Mouse (Mus musculus) mouse trophoblast stem cell (cell line): Measurements from ENCODE around the gene Zbtb16.

Experiments used
- in situ Hi-C, 2 experiments: fragments of 300-500 bp; cut with MseI, MboI; formaldehyde crosslinking; loops; 2 replicates in 1 of 2; 3 replicates in 1 of 2; pipeline ENCODE4 v1.15.1; 2025

The Zbtb16 gene

DNA sequence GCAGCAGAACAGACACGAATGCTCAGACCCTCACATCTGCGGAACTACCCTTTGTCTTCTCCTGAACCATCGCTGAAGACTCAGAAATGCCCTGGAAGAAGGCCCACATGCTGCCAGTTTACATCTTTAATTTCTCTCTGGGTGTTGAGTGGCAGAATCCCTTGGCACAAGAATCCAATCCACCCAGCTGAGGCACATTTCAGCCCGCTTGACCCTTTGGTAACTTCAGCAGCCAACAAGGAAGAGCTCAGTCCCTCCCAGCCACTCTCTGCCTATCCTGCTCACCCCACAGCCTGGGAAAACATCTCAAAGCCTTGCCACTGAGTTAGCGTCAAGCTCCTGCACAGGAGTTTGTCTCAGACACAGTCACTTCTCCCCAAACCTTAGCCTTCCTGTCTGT lies 162.2 kb downstream of the Zbtb16 start:
- in situ Hi-C loops: no loop called here

DNA sequence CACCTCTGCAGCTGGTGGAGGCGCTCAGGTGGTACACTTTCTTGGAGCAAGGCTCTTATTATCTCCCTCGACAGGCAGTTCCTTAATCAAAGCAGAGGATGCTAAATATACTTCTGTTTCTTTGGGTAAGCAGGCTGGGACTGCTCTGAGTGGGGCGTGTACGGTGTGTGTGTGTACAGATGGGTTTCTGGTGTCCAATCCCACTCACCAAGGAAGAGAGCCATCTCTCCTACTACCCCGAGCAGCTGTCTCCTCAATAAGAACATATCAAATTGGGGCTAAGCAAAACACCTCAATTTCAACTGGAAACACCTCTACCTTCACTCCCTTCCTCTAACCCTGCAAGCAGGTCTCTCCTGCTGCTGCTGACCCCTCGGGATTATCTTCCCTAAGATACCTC lies 162.8 kb downstream of the Zbtb16 start:
- in situ Hi-C loops: no loop called here

DNA sequence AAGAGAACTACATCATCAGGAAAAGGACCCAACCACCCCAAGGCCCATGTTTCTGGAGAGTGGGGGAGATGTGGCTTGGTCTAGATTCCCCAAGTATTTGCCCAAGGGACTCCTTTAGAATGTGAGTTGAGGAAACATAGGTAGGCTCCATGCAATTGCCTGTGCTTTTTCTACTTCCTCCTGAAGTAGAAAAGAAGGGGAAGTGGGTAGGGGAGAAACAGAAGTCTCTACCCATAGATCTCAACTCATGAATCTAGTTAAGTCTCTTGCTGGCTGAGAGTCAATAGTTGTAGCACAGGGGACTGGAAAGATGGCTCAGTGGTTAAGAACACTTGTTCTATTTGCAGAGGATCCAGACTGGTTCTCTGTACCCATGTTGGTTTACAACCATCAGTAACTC lies 164.2 kb downstream of the Zbtb16 start:
- in situ Hi-C loops: no loop called here

DNA sequence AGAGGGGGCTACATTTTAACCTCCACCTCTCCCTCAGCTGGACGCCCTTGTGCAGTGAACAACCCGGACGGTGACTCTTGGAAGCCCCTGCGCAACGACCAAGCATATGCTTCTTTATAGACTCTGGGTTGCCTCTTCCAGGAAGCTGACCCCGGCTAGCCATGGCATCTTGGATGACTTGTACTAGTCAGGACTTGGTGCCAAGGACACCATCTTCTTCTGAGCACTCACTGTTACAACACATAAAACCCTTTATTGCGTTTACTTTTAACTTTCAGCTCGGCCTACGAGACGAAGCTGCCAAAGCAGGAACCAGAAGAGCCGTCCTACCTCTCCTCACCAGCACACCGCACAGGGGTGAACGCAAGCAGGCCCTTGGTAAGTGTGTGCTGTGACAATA lies 165.9 kb downstream of the Zbtb16 start:
- in situ Hi-C loops: no loop called here

DNA sequence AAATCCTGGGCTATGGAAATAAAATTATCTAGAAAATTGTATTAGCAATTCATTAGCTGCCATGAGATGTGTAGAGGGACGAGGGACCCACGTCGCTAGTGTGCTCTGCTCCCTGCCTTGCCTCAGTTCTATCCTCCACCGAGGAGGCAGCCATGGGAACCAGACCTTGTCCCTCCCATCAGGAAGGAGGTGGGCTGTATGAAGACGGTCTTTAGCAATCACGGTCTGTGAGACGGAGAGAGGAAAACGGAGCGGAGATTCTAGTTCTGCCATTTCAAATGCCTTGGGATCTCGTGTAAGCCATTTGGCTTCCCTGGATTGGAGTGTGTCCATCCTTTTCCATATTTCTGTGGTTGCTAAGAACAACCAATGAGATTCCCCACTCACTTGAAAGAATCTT lies 166.3 kb downstream of the Zbtb16 start:
- in situ Hi-C loops: no loop called here

DNA sequence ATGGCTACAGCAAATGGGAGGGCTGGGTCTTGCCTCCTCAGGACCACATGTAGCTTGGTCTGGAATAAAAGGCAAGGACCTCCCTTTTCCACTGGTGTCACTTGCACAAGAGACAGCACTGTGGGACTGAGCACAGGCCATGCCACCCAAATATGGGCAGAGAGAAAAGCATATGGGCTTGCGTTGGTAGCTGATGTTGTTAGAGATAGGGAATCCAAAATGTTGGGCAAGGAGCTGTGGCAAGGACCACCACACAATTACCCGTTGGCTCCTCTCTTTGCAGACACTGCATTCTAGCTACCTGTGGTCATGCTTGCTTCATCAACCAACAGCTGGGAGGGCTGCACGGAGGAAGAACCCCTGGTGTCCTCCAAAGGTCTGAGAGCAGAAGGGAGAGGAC lies 169.3 kb downstream of the Zbtb16 start:
- in situ Hi-C loops: no loop called here

DNA sequence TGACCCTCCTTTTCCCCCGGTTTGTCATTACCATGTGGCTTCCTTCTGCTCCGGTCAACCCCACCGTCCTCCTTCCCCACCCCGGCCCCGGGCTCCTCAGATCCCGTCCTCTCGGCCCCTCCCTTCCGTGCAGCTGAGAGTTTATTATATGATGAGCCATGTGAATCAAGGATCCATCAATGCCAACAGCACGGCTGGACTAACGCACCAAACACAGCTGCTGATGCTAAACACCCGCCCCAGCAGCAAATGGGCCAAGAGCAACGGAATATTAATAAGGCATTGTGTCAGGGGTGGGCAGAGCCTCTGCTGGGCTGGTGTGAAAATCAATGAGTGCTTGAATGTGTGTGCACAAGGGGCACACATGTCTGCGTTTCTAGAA lies 173.0 kb downstream of the Zbtb16 start:
- in situ Hi-C loops: no loop called here

DNA sequence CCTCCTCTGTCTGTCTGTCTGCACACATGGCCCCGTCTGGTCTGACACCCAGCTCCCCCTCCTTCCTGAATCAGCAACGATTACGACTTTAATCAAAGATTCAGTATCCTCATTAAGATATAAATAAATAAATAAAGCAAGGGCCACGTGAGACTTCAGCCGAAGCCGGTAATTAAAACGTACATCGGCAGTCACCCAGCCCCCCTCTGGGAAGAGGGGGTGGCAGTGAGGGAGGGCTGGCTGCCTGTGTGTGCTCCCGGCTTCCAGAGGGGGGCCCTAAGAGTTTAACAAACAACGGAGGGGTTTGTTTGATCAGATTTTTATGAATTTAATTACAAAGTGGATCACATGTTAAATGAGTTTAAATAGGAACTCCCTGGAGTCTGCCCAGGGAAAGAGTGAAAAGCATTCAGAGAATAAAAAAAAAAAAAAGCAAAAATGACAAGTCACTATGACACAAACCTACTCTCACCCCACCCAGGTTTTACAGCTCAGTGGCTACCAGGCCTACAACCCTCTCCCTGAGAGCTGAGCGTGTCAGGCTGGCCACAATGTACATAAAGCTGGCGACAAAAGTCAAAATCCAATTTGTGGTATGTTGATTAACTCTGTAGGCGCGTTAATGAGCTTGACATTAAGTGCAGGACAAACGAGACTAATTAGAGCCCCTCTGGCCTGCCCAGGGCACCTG lies 173.5 kb downstream of the Zbtb16 start:
- in situ Hi-C loops: no loop called here

DNA sequence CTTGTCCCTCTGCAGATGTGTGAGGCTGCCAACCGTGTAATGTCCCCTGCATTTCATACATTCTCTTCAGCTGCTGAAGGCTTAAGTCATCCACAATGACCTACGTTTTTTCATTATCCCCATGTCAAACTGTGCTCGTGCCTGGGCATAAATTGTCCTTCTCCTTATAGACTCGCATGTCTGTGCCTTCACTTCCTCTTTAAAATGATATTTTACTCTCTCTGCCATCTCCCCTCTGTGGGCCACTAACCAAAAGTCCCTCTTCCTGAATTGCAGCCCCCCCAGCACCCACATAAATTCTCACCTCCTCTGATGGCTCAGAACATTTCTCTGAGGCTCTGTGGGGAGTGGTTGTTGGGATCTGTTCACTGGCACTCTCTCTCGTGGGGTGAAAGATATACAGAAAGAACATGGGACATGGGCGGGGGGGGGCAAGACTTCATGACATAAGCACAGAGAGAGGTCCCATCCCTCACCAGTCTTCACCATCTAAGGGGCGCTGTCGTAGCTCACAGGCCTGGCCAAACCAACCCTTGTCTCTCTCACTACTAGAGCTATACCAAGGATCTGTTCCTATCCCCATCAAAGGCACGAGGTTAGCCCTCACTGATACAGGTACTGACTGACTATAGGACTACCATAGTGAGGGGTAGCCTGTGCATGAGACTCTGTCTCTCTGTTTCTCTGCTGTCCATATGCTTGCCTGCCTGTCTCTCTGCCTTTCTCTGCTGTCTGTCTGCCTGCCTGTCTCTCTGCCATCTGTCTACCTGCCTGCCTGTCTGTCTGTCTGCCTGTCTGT lies 174.6 kb downstream of the Zbtb16 start:
- in situ Hi-C loops: no loop called here

DNA sequence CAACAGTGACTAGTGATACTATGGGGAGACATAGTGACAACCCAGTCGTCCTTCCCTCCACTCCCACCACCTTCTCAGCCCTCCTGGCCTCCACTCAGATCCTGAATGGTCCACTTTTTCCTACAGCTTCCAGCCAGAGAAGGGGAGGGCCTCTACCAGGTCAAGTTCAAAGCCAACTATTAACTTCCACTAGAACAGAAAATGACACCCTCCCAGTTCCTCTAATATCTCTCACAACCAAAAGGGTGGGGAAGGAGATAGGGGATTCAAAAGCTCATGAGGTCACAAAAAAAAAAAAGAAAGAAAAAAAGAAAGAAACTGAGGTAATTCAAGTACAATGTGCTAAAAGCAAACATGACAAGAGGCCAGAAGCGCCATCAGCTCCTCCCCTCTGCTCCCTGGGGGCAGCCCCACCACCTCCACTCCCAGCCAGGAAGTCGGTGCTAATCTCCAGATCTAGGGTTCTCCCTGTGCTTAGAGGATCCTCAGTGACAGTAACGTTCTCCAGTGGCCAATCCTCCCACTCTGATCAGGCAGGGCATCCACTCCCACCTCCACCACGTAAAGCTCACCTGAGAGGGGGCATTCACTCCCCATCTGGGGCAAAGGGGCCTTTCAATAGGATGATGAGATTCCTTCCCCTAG lies 180.4 kb downstream of the Zbtb16 start:
- in situ Hi-C loops: no loop called here

DNA sequence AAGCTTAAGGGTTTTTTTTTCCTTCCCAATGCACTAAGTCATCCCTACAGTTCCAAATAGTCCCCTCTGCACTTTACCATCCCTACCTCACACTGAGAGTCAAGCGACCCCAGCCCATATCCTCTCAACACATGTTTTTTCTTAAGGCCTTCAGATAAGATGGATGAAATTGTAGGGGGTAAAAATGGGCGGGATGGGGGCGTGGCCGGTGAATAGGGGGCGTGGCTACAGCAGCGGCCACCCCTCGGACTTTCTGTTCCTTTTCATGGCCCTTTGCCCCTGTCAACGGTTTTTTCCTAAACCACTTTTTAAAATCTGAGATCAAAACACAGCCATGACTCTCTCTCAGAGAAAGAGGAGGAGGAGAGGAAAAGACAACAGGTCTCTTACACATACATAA lies 181.3 kb downstream of the Zbtb16 start:
- in situ Hi-C loops: no loop called here

DNA sequence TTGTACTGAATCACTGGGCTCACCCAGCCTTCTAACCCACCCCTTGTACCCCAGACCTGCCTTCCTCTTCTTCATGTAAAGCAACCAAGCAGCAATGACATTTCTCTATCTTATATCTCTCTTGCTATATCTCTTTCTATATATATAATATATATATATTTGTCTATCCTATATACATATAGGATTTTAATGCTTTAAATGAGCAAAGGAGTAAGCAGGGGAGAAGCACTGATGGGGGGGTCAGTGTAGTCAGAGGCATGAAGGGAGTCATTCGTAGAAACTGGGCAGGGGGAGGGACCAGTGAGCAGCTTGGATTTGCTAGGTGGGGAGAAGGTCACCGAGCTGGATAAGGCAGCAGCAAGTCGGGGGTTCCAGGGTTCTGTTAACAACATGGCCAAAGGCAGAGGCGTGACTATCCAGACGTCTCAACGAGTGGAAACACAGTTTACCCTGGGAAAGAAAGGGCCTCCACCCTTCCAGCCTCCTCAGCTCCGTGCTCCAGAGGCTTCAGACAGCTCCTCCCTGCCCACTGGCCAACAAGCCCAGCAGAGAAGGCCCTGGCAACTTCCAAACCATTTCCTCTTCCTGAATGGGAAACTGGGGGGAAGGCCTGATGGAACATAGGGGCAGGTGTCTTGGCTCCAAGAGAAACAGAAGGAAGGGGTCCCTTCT lies 182.5 kb downstream of the Zbtb16 start:
- in situ Hi-C loops: no loop called here

DNA sequence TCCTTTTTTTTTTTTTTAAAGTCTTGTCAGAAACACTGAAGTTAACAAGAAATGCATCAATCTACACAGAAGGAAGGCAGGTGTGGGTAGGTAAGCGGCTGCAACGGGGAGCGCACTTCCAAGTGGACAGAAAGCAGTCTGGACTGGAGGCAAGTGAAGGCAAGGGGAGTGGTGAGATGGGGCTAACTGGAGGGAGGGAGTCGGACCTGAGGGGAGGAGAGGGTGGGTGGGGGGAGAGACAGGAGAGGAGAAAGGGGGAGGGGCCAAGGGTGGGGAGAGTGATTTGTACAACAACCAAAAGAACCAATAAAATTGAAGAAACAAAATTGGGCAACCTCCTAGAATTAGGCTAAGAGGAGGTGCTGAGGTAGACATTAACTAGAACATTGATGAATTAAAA lies 184.0 kb downstream of the Zbtb16 start:
- in situ Hi-C loops: no loop called here

DNA sequence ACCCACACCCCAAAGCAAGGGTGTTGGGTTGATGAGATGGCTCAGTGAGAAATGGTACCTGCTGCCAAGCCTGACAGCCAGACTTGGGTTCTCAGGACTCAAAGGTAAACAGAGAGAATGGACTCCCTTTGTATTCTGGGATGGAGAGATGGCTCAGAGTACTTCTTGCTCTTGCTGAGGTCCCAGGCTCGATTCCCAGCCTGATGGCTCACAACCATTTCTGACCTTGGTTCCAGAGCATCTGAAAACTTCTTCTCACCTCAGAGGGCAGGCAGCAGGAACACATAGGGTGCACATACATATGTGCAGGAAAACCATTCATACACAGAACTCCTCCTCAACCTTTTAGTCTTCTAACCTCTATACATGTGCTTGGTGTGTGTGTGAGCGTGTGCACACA lies 185.2 kb downstream of the Zbtb16 start:
- in situ Hi-C loops: no loop called here

DNA sequence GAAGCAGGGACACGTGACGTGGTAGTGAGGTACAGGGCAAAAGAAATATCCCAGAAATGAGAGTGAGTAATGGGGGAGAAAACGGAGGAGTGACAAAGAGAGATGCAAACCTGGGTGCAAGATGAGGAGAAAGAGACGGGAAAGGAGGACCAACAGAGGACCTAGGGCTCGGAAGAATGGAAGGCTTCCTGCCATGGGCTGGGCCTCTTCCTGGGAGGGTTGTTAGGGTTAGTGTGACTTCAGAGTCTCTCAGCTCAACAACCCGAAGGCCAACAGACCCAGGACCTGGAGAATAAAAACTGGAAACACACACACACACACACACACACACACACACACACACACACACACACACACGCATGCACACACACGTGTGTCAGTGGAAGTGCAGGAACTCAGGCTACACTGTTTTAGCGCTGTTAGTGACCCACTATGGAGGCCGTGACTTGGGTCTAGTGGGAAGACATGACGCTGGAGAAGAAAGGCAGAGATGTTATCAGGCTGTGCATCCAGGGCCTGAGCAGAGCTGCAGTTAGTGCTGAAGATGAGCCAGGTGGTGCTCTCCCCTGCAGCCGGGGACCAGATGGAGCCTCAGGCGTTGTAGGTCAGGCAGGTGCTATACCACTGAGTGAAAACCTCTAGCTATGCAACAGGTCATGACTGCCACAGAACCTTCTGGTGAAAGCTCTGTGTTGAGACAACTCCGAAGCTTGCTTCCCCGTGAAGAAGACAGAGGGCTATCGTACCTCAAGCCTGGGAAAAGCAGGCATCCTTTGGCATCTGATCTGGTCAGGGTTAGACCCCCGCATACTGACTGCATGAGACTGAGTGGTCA lies 186.0 kb downstream of the Zbtb16 start:
- in situ Hi-C loops: loop anchor here (5.0 to 10.0 kb wide), 4 partner anchors 202 to 325 kb away; partner anchors contain the start of gene Htr3b (in 1 of the 2)

DNA sequence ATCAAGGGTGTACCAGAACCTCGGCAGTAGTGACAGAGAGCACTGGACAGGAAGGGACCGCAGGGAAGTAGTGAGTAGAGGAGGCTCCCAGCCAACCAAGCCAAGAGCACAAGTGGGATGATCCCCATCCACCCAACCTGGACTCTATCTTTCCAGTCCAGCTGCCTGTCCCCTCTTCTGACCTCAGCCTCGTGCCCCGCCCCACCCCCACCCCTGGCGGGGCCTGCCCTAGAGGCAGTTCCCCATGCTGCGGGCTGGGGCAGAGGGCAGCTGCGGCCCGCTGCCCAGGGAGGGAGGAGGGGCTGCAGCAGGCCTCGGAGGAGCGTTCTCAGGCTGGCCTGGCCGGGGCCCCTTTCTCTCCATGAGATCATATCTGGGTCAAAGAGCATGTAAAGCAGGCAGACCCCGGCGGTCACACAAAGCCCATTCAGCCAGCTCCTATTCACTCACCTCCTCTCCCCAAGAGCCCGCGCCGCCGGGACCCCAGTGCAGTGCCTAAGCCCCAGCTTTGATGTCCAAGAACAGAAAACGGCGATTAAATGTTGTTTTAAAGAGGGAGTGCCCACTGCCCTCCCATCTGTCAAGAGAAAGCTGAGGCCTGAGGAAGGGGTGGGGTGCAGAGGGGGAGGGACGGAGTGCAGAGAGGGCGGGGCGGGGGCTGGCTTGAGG lies 186.8 kb downstream of the Zbtb16 start:
- in situ Hi-C loops: loop anchor here (5.0 to 10.0 kb wide), 4 partner anchors 203 to 326 kb away; partner anchors contain the start of gene Htr3b (in 1 of the 2)

DNA sequence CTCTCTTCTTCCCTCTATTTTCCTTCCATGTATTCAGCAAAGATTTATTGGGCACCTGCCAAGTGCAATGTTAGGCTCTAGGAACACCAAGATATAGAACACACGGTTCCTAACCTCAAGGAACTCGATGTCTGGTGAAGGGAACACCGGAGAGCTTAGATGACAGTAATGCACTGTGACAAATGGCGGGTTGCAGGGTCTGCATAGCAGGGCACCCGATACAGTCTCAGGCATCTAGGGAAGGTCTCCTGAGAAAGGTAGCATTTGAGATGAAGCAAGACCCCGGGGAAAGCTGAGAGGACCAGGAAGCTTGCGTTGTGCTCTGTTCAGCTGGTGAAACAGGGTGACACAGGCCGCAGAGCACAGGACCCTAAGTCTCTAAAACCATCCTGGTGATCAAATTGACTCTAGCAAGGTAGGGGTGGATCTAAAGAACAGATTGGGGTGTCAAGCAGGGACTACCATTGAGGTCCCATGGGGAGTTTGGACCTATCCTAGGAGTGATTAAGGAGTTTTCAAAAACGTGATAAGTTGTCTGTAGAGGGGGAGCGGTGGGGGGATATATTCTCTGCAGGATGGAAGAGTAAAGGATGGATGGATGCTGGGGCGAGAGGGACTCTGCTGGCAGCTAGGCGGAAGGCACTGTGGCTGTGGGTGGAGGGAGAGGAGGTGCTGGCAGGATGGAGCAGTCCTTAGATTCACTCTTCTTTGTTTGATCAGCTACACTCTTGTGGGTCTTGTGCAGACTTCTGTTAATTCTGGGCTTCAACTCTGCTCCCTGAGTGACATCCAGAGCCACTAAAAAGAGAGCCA lies 187.5 kb downstream of the Zbtb16 start:
- in situ Hi-C loops: loop anchor here (5.0 to 10.0 kb wide), 4 partner anchors 204 to 326 kb away; partner anchors contain the start of gene Htr3b (in 1 of the 2)

DNA sequence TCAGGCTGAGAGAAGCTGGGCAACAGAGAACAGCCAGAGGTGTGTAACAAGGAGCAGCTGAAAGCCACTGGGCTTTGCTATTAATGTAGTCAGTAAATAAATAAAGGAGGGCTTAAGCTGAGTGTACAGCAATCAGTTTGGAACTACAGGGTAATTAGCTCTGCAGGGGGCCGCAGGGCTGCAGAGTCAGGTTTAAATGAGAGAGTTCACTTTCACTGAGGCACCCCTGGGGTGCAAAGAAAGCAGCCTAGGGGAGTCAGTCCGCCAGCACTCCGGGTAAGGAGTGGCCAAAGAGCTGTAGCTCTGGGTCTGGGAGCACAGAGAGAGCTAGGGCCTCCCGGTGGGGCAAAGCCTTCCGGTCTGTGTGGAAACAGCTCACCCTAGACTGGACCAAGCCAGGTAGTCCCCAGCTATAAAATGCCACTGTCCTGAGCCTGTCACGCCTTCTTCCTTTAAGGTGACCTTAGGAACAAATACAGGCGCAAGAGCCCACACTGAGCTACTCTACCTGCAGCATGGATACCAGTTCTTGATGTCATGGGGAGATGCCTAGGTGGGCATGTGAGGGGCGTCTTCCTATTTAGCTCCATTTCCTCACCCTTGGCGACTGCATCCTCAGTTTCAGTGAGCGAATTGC lies 188.3 kb downstream of the Zbtb16 start:
- in situ Hi-C loops: loop anchor here (5.0 to 10.0 kb wide), 4 partner anchors 205 to 327 kb away; partner anchors contain the start of gene Htr3b (in 1 of the 2)
